Mouse (Mus musculus) layer of hippocampus, postnatal 10 days (tissue): Measurements from ENCODE around the gene Fam199x. TPM values are rescaled to one million over a fixed set of nuclear protein-coding genes. Genes with fewer than 3 reads are reported as not detected.

Experiments
- DNase-seq, 2 experiments: peaks; one replicate each; pipeline ENCODE4 v3.0.0; 2021; ENCODE audit warnings: low spot score in 2 of 2
- long read RNA-seq: library from polyadenylated mRNA; stranded (forward); transcript quantifications from one replicate; pipeline ENCODE4 v2.0.0, GENCODE M21; 2023
- total RNA-seq, 2 experiments: library from RNA; stranded (reverse); gene quantifications; 2 replicates each; pipeline ENCODE4 v1.2.3; 2021

Gene Fam199x
- total RNA-seq, result 10 to 100 TPM; 11.4 to 12.3 TPM
- long read RNA-seq, full-length matches to known transcripts, result 3 of 6 reads
- long read RNA-seq, partial matches to known transcripts, result 0 of 6 reads
- long read RNA-seq, other reads (novel, unspliced or antisense), result 3 of 6 reads

DNA sequence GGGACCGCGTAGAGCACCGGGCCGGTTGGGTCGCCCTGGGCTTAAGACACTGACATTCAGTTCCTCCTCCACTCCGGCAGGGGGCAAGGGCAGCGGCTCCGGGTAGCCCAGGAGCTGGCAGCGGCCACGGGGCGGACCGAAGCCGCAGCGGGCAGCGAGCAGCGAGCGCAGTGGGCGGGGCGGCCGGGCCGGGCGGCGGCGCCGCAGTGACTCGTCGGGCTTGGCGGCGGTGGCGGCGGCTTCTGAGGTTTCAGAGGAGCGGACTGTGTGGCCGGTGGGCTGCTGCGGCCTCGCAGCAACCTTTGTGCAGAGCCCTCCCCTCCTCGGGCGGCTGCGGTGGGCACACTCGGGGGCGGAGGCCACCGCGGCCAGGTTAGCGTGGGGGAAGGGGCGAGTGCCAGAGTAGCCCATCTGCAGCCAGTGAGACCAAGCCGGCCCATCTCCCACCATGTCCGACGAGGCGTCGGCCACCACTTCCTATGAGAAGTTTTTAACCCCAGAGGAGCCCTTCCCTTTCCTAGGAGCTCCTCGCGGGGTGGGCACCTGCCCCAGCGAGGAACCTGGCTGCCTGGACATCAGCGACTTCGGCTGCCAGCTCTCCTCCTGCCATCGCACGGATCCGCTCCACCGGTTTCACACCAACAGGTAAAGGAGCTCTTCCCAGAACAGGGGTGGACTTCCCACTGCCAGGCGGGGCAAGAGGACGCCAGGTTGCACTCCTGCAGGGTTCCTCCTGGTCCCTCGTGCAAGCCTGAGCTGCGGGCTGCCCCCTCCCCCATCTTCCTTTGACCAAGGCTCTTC, at the start of gene Fam199x:
Fam199x (plus strand) TSS at position 170 of the 801 bp plus-strand sequence.
- peak; percentile 58 to 73 for DNase-seq

- DNase-seq, result peak in 1 of 2 experiments; percentile 49
These were observed 34.2 kb upstream of the Fam199x start for GRCm38 (mm10) chrX:137015099-137015709.

GRCm38 (mm10) chrX:137017668-137018067, 31.7 kb upstream of the Fam199x start:
- DNase-seq, result no peak

- peak; percentile 58 to 62 for DNase-seq
These were observed 30.1 kb upstream of the Fam199x start for GRCm38 (mm10) chrX:137019310-137019709.

GRCm38 (mm10) chrX:137030916-137031315, 18.5 kb upstream of the Fam199x start:
- no peak for DNase-seq

GRCm38 (mm10) chrX:137031726-137032125, 17.7 kb upstream of the Fam199x start:
- DNase-seq, result no peak

- no peak for DNase-seq
These were observed 15.1 kb upstream of the Fam199x start for GRCm38 (mm10) chrX:137034322-137034721.

DNA sequence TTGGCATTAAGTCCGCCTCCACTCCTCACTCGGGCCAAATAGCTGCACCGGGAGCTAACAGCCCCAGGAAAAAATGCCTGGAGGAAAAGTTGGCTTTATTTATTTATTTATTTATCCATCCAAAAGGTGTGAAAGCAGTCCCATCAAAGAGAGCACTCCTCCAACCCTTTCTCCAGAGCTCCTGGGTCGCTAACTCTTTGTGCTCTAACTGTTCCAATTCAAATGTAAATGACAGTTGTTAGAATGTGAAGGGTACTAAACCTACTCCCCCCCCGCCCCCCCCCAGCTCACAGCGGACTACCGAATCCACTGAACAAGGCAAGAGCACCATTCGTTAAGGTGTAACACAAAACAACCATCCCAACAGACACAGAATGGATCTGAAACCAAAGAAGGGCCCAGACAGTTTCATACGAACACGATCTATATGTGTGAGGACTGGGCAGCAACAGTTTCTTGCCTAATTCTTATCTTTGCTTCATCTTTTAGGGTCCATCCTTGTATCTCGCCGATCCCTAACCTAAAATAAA, 11.9 kb upstream of the Fam199x start:
- DNase-seq, result no peak

DNA sequence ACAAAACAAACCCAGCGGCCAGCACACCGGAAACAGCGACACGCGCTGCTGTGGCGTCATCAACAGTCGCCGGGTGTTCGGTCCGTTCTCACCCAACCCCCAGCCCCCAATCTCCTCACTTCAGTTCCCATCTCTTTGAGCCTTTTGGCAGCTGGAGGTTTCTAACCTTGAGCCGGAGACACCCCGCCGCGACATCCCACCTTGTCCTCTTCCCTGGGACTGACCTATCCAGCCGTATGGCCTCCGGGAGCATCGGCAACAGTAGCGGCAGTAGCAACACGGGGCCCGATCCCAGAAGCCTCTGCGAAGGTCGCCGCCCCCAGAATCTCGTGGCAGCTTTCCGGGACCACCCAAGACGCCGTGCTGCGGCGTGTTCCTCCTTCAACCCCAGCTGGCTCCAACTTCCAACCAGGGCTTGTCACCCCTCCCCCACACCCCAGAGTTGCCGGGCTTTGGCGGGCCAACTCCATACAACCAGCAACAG, 11.4 kb upstream of the Fam199x start, which contains the start of gene Slc25a53:
Slc25a53 (minus strand) TSS at position 303 of the 484 bp plus-strand sequence.
- peak; percentile 83 to 86 for DNase-seq

DNA sequence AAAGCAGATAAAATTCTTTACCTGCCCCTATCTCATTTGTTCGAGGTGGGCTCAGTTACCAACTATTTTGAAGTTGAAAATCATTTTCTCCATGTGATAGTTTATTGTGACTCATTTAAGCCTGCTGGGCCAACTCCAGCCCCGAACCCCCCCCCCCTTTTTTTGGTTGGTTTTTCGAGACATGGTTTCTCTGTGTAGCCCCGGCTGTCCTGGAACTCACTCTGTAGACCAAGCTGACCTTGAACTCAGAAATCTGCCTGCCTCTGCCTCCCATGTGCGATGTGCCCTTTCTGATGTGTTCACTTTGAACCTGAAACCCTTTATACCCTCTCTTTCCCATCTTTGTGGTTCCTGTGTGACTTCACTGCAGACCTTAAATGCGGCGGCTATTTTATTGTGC, 10.9 kb upstream of the Fam199x start:
- no peak for DNase-seq

GRCm38 (mm10) chrX:137049060-137049424, 352 bp upstream of the Fam199x start:
- DNase-seq, result no peak

GRCm38 (mm10) chrX:137063202-137063601, 13.8 kb downstream of the Fam199x start:
- peak; percentile 5 to 13 for DNase-seq

GRCm38 (mm10) chrX:137104531-137104930, 55.1 kb downstream of the Fam199x start:
- no peak for DNase-seq

GRCm38 (mm10) chrX:137106498-137106897, 57.1 kb downstream of the Fam199x start:
- DNase-seq, result no peak

DNA sequence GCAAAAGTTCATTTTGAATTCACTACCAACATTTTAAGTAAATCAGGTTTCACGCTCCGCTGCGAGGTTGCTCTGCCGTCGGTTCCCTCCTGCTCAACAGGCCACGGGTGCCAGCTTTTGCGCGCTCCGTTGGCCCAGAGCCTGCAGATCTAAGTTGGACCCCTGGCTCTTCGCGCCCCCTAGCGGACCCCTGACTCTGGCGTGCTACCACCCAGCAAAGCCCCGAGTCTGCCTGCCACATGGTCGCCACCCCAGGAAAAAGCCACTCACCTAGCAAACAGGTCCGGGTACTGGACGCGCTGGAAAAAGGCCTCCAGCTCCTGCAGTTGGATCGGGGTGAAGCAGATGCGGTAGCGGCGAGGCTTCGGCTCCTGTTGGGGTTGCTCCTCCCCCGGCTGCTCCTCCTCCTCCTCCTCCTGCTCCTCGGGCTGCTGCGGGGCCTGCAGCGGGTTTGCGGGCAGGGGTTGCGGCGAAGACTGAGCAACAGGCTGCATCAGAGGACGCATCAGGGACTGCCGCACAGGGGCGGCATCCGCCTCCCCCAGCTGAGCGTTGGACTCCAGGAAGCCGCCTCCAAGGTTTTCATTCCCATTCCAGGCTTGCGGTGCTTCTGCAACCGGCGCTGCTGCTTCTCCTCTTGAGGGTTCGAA, 68.8 kb downstream of the Fam199x start:
- DNase-seq, result peak; percentile 28 to 57

DNA sequence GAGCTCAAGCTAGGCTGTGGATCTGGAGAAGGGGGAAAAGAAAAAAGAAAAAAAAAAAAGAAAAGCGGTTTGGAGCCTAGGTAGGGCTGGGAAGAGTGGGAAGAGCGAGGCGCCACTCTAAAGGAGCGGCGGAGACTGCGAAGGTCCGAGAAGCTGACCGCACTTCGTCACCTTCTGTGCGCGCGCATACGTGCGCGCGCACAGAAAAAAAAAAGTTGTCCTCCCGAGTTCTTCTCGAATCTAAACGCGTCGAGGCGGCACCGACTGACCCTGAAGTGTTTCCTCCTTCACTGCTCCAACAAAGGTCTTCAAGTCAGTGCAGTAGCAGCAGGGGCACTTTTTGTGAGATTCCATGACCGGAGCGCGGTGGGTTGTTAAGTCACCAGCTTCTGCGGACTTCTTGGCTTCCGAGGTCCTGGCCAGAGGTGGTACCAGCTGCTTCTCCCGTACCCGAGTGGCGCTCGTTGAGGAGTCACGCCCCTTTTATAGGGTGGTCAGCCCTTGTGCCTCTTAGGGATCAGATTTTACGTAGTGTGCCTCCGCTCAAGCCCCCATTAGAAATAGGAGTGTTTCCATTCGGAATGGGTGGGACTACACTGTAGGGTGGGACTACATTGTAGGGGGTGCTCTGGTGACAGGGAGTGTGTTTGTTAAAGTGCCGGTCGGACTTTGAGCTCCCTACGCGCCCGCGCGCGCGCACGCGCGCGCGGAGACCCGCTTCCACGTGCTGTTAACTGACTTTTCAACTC, 70.5 kb downstream of the Fam199x start:
- no peak for DNase-seq

GRCm38 (mm10) chrX:137121718-137122117, 72.3 kb downstream of the Fam199x start, which contains the start of gene Esx1:
Esx1 (minus strand) TSS chrX:137122083.
- DNase-seq, result no peak

DNA sequence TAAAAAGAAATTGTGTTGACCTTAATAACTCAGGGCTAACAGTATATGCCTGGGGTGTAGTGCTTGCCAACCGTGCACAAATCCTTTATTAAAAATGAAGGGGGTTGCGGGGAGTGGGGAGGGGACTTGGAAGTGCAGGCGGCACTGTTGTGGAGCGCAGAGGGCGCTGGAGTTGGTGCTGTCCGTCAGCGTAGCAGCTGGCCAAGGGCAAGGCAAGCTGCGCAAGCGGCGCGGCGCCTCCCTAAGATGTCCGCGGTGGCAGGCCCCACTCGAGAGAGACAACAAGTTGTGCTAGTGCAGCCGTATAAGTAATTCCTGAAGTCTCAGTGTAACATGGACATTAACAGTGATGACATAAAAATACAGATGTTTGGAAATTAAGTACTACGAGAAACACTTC, 78.1 kb downstream of the Fam199x start:
- no peak for DNase-seq
